Mouse (Mus musculus) liver, embryonic 14.5 days (tissue): Measurements from ENCODE around the gene Bnipl.

ENCODE experiments used
- CTCF ChIP-seq: IDR thresholded peaks from 2 replicates; pipeline ENCODE4 v1.5.1; 2016; ENCODE audit warnings: antibody characterized with exemption, low read depth, control low read depth
- EP300 ChIP-seq: IDR thresholded peaks from 2 replicates; pipeline ENCODE4 v1.6.1; 2016; ENCODE audit warnings: antibody characterized with exemption, low read depth

DNA sequence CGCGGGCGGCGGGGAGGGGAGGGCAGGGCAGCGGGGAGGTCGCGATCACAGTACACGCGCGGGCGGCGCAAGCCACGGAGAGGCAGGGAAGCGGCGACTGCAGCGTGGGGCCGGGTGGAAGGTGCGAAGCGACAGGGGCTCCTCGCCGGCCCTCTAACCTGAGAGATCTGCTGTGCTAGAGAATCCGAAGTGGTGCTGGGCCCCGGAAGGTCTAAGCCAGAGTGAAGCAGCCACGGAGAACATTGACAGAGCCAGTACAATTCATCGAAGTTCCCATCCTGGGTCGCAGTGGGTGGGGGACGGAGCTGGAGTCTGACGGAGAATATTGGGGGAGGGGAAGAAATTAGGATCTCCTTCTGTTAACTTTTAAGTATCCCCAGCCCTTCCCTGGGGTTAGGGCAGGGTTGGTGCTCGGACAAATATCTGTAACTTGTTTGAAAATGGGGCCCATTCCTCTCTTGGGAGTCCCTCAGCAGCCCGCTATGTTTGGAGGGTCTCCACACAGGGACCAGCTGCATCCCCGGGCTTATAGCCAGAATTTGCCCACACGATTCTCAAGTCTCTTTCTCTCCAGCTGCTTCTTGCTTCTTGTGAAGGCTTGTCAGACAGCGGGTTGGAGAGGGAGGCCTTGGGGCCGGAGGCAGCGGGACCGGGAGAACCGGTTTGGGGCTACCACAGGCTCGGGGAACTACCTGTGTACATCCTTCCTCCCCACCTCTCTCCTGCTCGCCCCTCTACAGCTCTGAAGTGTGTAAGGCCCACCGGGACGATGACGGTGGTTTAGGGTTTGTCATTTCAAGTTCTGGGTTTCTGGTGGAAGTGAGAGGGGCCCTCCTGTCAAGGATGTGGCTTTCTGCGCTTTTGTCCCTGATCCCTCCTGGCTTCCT is 21.9 kb downstream of the Bnipl start:
- no peak for TF ChIP-seq CTCF
- TF ChIP-seq EP300: no peak
